Mouse (Mus musculus) C2C12 (cell line): ENCODE measurements around the gene Chrnb1.

Experiments
- MYOD1 ChIP-seq: IDR thresholded peaks from one replicate; pipeline ENCODE4 v1.6.1; 2011; ENCODE audit warnings: low read depth; ENCODE audit not compliant: control insufficient read depth, insufficient read length
- MYOG ChIP-seq: IDR thresholded peaks from one replicate; pipeline ENCODE4 v1.6.1; 2011; ENCODE audit not compliant: control insufficient read depth, insufficient read length; ENCODE audit errors: extremely low read depth

- no peak for TF ChIP-seq MYOG
- TF ChIP-seq MYOD1, result no peak
Measured at GRCm38 (mm10) chr11:69815155-69815554, 19.4 kb upstream of the Chrnb1 start, which contains the start of gene Gm39566.
